Mouse (Mus musculus) heart, adult 2 months (tissue): Measurements from ENCODE around the gene Notch1.

Source experiments
- CTCF ChIP-seq: fragments of 200-600 bp; IDR thresholded peaks from 2 replicates; pipeline ENCODE4 v1.8.1; 2022; ENCODE audit warnings: antibody characterized with exemption, mild to moderate bottlenecking, moderate library complexity
- EP300 ChIP-seq: fragments of 200-500 bp; IDR thresholded peaks from 2 replicates; pipeline ENCODE4 v1.6.1; 2011; ENCODE audit warnings: low read depth, low read length, control low read depth; ENCODE audit not compliant: insufficient read depth
- POLR2A ChIP-seq: fragments of 200-500 bp; IDR thresholded peaks from 2 replicates; pipeline ENCODE4 v1.6.1; 2011; ENCODE audit warnings: mild to moderate bottlenecking, low read depth, low read length, control low read depth; ENCODE audit not compliant: insufficient read depth

- TF ChIP-seq EP300 (no peak), CTCF (no peak), POLR2A (no peak)
Measured at GRCm38 (mm10) chr2:26488535-26489135, 27.8 kb downstream of the Notch1 start.
